Mouse (Mus musculus) urinary bladder, adult 18-20 months (tissue): ENCODE measurements at regions not wholly inside any gene's neighbourhood (a gene's known extent, or its start where the extent isn't known, plus 50 kb on each side); places are given as distances from the start of the nearest gene placed in this dataset.

Source experiments
- DNase-seq, 2 experiments: peaks; one replicate each; pipeline ENCODE4 v3.0.0; 2022; ENCODE audit warnings: low spot score in 2 of 2, mixed read lengths in 2 of 2

GRCm38 (mm10) chr13:44133436-44133835 lies 348.9 kb downstream of the Cd83 start:
- DNase-seq = no peak

- no peak for DNase-seq
Measured at GRCm38 (mm10) chr13:44141181-44141580, 356.6 kb downstream of the Cd83 start.

- DNase-seq = no peak
Measured at GRCm38 (mm10) chr13:44145441-44145840, 360.9 kb downstream of the Cd83 start.

GRCm38 (mm10) chr13:44147841-44148240 lies 363.3 kb downstream of the Cd83 start:
- DNase-seq = no peak

- no peak for DNase-seq
Measured at GRCm38 (mm10) chr13:44149499-44149898, 364.9 kb downstream of the Cd83 start.

- DNase-seq = no peak
Measured at GRCm38 (mm10) chr13:44151526-44151925, 367.0 kb downstream of the Cd83 start.

GRCm38 (mm10) chr13:44152806-44153613 lies 368.4 kb downstream of the Cd83 start:
- DNase-seq = no peak

GRCm38 (mm10) chr13:44153784-44154183 lies 369.2 kb downstream of the Cd83 start:
- DNase-seq = no peak

- no peak for DNase-seq
Measured at GRCm38 (mm10) chr13:44155956-44156355, 371.4 kb downstream of the Cd83 start.

GRCm38 (mm10) chr13:44156546-44156945 lies 372.0 kb downstream of the Cd83 start:
- DNase-seq = no peak

GRCm38 (mm10) chr13:44157236-44157635 lies 372.7 kb downstream of the Cd83 start:
- DNase-seq = no peak

GRCm38 (mm10) chr13:44158364-44158763 lies 373.8 kb downstream of the Cd83 start:
- no peak for DNase-seq

GRCm38 (mm10) chr13:44159346-44159745 lies 374.8 kb downstream of the Cd83 start:
- no peak for DNase-seq

- no peak for DNase-seq
Measured at GRCm38 (mm10) chr13:44164746-44165145, 380.2 kb downstream of the Cd83 start.

GRCm38 (mm10) chr13:44167186-44167585 lies 382.6 kb downstream of the Cd83 start:
- DNase-seq = no peak

GRCm38 (mm10) chr13:44168186-44168585 lies 383.6 kb downstream of the Cd83 start:
- DNase-seq = no peak

GRCm38 (mm10) chr13:44171639-44172038 lies 387.1 kb downstream of the Cd83 start:
- DNase-seq = no peak

GRCm38 (mm10) chr13:44172701-44173100 lies 388.1 kb downstream of the Cd83 start:
- DNase-seq = no peak

- DNase-seq = no peak
Measured at GRCm38 (mm10) chr13:44174236-44174635, 389.7 kb downstream of the Cd83 start.

GRCm38 (mm10) chr13:44175300-44176036 lies 390.9 kb downstream of the Cd83 start:
- no peak for DNase-seq

GRCm38 (mm10) chr13:44176121-44176520 lies 391.5 kb downstream of the Cd83 start:
- no peak for DNase-seq

GRCm38 (mm10) chr13:44178006-44178405 lies 393.4 kb downstream of the Cd83 start:
- no peak for DNase-seq

GRCm38 (mm10) chr13:44180384-44180783 lies 395.8 kb downstream of the Cd83 start:
- no peak for DNase-seq
